Mouse (Mus musculus) C2C12 (cell line): ENCODE results near the gene Tas2r143.

Experiments used
- CEBPB ChIP-seq: IDR thresholded peaks from one replicate; pipeline ENCODE4 v1.6.1; 2011; ENCODE audit warnings: low read depth, mild to moderate bottlenecking, control low read depth, moderate library complexity
- CTCF ChIP-seq: IDR thresholded peaks from one replicate; pipeline ENCODE4 v1.5.1; 2011; ENCODE audit not compliant: control insufficient read depth, insufficient read depth, insufficient read length
- MAX ChIP-seq: IDR thresholded peaks from one replicate; pipeline ENCODE4 v1.6.1; 2011; ENCODE audit warnings: mild to moderate bottlenecking, control low read depth
- MYOD1 ChIP-seq: IDR thresholded peaks from one replicate; pipeline ENCODE4 v1.6.1; 2011; ENCODE audit warnings: low read depth; ENCODE audit not compliant: control insufficient read depth, insufficient read length
- MYOG ChIP-seq: IDR thresholded peaks from one replicate; pipeline ENCODE4 v1.6.1; 2011; ENCODE audit not compliant: control insufficient read depth, insufficient read length; ENCODE audit errors: extremely low read depth
- USF1 ChIP-seq: IDR thresholded peaks from one replicate; pipeline ENCODE4 v1.6.1; 2011; ENCODE audit warnings: low read depth, mild to moderate bottlenecking, control low read depth, moderate library complexity

DNA sequence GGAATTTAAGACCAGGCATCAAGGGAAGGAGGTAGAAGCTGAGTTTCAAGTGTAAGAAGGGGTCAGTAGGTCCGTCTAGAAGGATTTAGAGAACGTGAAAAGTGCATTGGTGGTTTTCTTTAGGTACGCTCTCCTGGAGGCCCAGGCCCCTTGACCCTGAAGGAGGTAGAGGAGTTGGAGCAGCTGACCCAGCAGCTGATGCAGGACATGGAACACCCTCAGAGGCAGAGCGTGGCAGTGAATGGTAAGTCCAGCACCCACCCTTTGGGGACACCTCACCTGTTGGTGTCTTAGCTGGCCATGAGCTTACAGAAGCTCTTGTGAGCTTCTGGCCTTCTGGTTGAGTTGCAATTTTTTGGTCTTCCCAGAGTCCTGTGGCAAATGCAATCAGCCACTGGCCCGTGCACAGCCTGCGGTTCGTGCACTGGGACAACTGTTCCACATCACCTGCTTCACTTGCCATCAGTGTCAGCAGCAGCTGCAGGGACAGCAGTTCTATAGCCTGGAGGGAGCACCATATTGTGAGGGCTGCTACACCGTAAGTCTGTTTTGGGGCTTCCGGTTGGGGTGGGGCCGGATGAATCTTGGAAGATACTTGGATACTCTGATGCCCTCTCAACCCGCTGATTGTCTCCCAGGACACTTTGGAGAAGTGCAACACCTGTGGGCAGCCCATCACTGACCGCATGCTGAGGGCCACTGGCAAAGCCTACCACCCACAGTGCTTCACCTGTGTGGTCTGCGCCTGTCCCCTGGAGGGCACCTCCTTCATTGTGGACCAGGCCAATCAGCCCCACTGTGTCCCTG, 44.0 kb upstream of the Tas2r143 start:
- no peak for TF ChIP-seq CTCF
- TF ChIP-seq MYOG, result no peak
- peak; percentile 3 for TF ChIP-seq MYOD1
- TF ChIP-seq USF1, result no peak
- no peak for TF ChIP-seq CEBPB
- TF ChIP-seq MAX, result no peak
